Mouse (Mus musculus) bone marrow macrophage, adult 2 months (primary cell): ENCODE measurements around the gene Drc3.

Source experiments
- CTCF ChIP-seq: IDR thresholded peaks from 2 replicates; pipeline ENCODE4 v1.5.1; 2012; ENCODE audit warnings: low read depth, mild to moderate bottlenecking, low read length, moderate library complexity
- POLR2A ChIP-seq: IDR thresholded peaks from 2 replicates; pipeline ENCODE4 v1.6.1; 2012; ENCODE audit warnings: mild to moderate bottlenecking, low read depth, low read length, borderline replicate concordance

GRCm38 (mm10) chr11:60359138-60359537 lies 6.0 kb downstream of the Drc3 start:
- TF ChIP-seq CTCF (no peak), POLR2A (no peak)
